In the genomic region with DNA sequence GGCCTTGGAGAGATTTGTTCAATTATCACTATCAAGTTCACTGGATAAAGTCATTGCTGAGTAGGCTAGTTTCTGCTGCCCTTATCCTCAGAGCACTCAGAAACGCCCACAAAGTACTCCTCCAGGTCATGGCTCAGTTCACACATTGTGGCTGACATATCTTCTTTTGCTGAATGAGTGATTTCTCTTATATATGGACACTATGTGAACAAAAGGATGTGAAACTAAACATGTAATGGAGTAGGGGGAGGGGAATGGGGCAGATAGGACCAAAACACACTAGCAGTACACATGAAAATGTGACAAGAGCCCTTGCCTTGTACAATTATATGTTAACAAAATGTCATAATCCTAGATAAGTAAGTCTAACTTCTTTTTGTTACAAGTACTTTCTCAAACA, we compare ENCODE assay signal across 11 mouse cellular contexts.
"Had no signal": no experiment of that assay in that cellular context is flagged by ENCODE, and none has a peak within 500 bp of the region (broad histone marks: within the 10 kb centered on the region; RNA-seq: fewer than 3 reads in every experiment).

No protein-coding gene starts in this region.

- DNase-seq: kidney, adult 8-10 months; kidney, postnatal 36 days; layer of hippocampus, adult 9-11 months; layer of hippocampus, postnatal 36 days; lung, embryonic 14.5 days; lung, postnatal 10 days; lung, postnatal 4 days; thymus, postnatal 4 days had no signal

- H3K27me3 ChIP-seq: limb, embryonic 15.5 days; liver, embryonic 12.5 days; neural tube, embryonic 13.5 days had no signal
